Mouse (Mus musculus): ENCODE measurements around the gene Prl3c1. TPM values are rescaled to one million over a fixed set of nuclear protein-coding genes. Genes with fewer than 3 reads are reported as not detected.
"Not testable (repeated sequence)": the region's sequence is repeated elsewhere in the genome, so short reads cannot be mapped to it uniquely, and the experiment has no call there.

Prl3c1 gene
- total RNA-seq (2015), result not detected in 2 replicates
- total RNA-seq (2017), result not detected in 2 replicates

- no peak for ATAC-seq (ENCODE audit: poor library complexity, severe bottlenecking)
Measured at GRCm38 (mm10) chr13:27196359-27196758, at the start of gene Prl3c1. TSS of gene Prl3c1 (plus strand) at chr13:27196659.

GRCm38 (mm10) chr13:27148264-27148663, 48.2 kb upstream of the Prl3c1 start:
- ATAC-seq (ENCODE audit: poor library complexity, severe bottlenecking), result no peak

- not testable (repeated sequence) for ATAC-seq (ENCODE audit: poor library complexity, severe bottlenecking)
Measured at GRCm38 (mm10) chr13:27156490-27156889, 40.0 kb upstream of the Prl3c1 start, which contains the start of gene Prl3d3. TSS of gene Prl3d3 (plus strand) at chr13:27156790.

GRCm38 (mm10) chr13:27241547-27241946, 45.1 kb downstream of the Prl3c1 start, which contains the start of gene Prl3b1:
TSS of gene Prl3b1 (plus strand) at chr13:27241847.
- ATAC-seq (ENCODE audit: poor library complexity, severe bottlenecking), result no peak

Other genes with a start within 250 kb of the Prl3c1 start
- not detected in 2 replicates for gene Prl, start 139.1 kb upstream of the Prl3c1 start, total RNA-seq (2015)
- gene Prl, start 139.1 kb upstream of the Prl3c1 start, total RNA-seq (2017), result not detected in 2 replicates
- not detected in 2 replicates for gene Prl3d1, start 102.5 kb upstream of the Prl3c1 start, total RNA-seq (2015)
- gene Prl3d1, start 102.5 kb upstream of the Prl3c1 start, total RNA-seq (2017), result not detected in 2 replicates
- gene Prl3d2, start 75.0 kb upstream of the Prl3c1 start, total RNA-seq (2015), result not detected in 2 replicates
- not detected in 2 replicates for gene Prl3d2, start 75.0 kb upstream of the Prl3c1 start, total RNA-seq (2017)
- gene Prl3d3, start 39.9 kb upstream of the Prl3c1 start, total RNA-seq (2015), result not detected in 2 replicates
- gene Prl3d3, start 39.9 kb upstream of the Prl3c1 start, total RNA-seq (2017), result not detected in 2 replicates
- gene Prl3b1, start 45.2 kb downstream of the Prl3c1 start, total RNA-seq (2015), result not detected in 2 replicates
- not detected in 2 replicates for gene Prl3b1, start 45.2 kb downstream of the Prl3c1 start, total RNA-seq (2017)
- gene Prl3a1, start 62.8 kb downstream of the Prl3c1 start, total RNA-seq (2015), result not detected in 2 replicates
- not detected in 2 replicates for gene Prl3a1, start 62.8 kb downstream of the Prl3c1 start, total RNA-seq (2017)
- not detected in 2 replicates for gene Prl6a1, start 116.0 kb downstream of the Prl3c1 start, total RNA-seq (2015)
- not detected in 2 replicates for gene Prl6a1, start 116.0 kb downstream of the Prl3c1 start, total RNA-seq (2017)
- not detected in 2 replicates for gene Prl8a2, start 149.0 kb downstream of the Prl3c1 start, total RNA-seq (2015)
- gene Prl8a2, start 149.0 kb downstream of the Prl3c1 start, total RNA-seq (2017), result not detected in 2 replicates
- gene Prl2b1, start 194.2 kb downstream of the Prl3c1 start, total RNA-seq (2015), result not detected in 2 replicates
- gene Prl2b1, start 194.2 kb downstream of the Prl3c1 start, total RNA-seq (2017), result not detected in 2 replicates
- not detected in 2 replicates for gene Prl8a6, start 242.0 kb downstream of the Prl3c1 start, total RNA-seq (2015)
- gene Prl8a6, start 242.0 kb downstream of the Prl3c1 start, total RNA-seq (2017), result not detected in 2 replicates

Measured in megakaryocyte, adult 5-6 weeks (primary cell).